Mouse (Mus musculus) forebrain, embryonic 14.5 days (tissue): ENCODE data around the gene Olfr652. TPM values are rescaled to one million over a fixed set of nuclear protein-coding genes. Genes with fewer than 3 reads are reported as not detected.

Experiments
- ATAC-seq: fragments of 200-750 bp; cut with Nextera tagmentation; 2 replicates; pipeline ENCODE4 v1.8.0; 2017; ENCODE audit warnings: mild to moderate bottlenecking, moderate library complexity
- DNase-seq: peaks from one replicate; pipeline ENCODE4 v3.0.0-alpha.2; 2015; ENCODE audit warnings: low spot score
- H3K27ac ChIP-seq: fragments of 300-500 bp; sonication (generic); 2 replicates; pipeline ENCODE4 v1.5.1; 2014; ENCODE audit warnings: low read depth, mild to moderate bottlenecking, control low read depth, low read length, moderate library complexity
- H3K27me3 ChIP-seq: fragments of 300-500 bp; sonication (generic); replicated peaks from 2 replicates; pipeline ENCODE4 v1.6.1; 2014; ENCODE audit warnings: low read length, control low read depth, mixed read lengths; ENCODE audit not compliant: control insufficient read depth, insufficient read depth
- H3K36me3 ChIP-seq: fragments of 300-500 bp; sonication (generic); 2 replicates; pipeline ENCODE4 v1.6.1; 2014; ENCODE audit warnings: low read length, control low read depth; ENCODE audit not compliant: control insufficient read depth, insufficient read depth
- H3K4me1 ChIP-seq: fragments of 300-500 bp; sonication (generic); 2 replicates; pipeline ENCODE4 v1.6.1; 2014; ENCODE audit warnings: antibody characterized with exemption, low read length, control low read depth; ENCODE audit not compliant: control insufficient read depth, insufficient read depth
- H3K4me2 ChIP-seq: fragments of 300-500 bp; sonication (generic); 2 replicates; pipeline ENCODE4 v1.6.1; 2014; ENCODE audit warnings: mild to moderate bottlenecking, control low read depth, low read length
- H3K4me3 ChIP-seq: fragments of 300-500 bp; sonication (generic); 2 replicates; pipeline ENCODE4 v1.5.1; 2014; ENCODE audit warnings: low read depth, low read length, control low read depth
- H3K9ac ChIP-seq: fragments of 300-500 bp; sonication (generic); 2 replicates; pipeline ENCODE4 v1.6.1; 2014; ENCODE audit warnings: mild to moderate bottlenecking, low read length, control low read depth, moderate library complexity
- H3K9me3 ChIP-seq: fragments of 300-500 bp; sonication (generic); replicated peaks from 2 replicates; pipeline ENCODE4 v1.6.1; 2016; ENCODE audit warnings: low read length, control low read depth, mixed read lengths; ENCODE audit not compliant: control insufficient read depth
- WGBS: fragments of 180-500 bp; shearing (Covaris S2); extraction: QIAGEN DNeasy Blood & Tissue Kit; methylation state at CpG from one replicate; pipeline ENCODE4 v1.1.7; 2014; 5-methylcytosine and 5-hydroxymethylcytosine counted together
- polyA plus RNA-seq: library from polyadenylated mRNA; unstranded; fragments of >200 nt; fragmentation: Nextera tagmentation; extraction: Ambion mirVana; gene quantifications from 2 replicates; pipeline ENCODE4 v1.2.1, GENCODE M21; 2014

Olfr652 gene
- not detected in 2 replicates for polyA plus RNA-seq

GRCm38 (mm10) chr7:104560601-104561000 lies at the start of gene Olfr652:
Gene Olfr652 (plus strand): TSS chr7:104560901.
- H3K36me3 ChIP-seq = no peaks in the 10 kb centered on the region
- no peaks in the 10 kb centered on the region for H3K27me3 ChIP-seq
- no peak within 1 kb of the TSS for H3K27ac ChIP-seq
- no peak within 1 kb of the TSS for H3K4me3 ChIP-seq
- H3K9ac ChIP-seq = no peak within 1 kb of the TSS
- no peak within 1 kb of the TSS for H3K4me2 ChIP-seq
- no peaks in the 10 kb centered on the region for H3K4me1 ChIP-seq
- H3K9me3 ChIP-seq = no peaks in the 10 kb centered on the region
- DNase-seq = no peak
- no peak for ATAC-seq

- DNase-seq = no peak
- Histone ChIP-seq H3K9me3 (no peaks in the 10 kb centered on the region), H3K27ac (no peak within 1 kb of the TSS), H3K36me3 (no peaks in the 10 kb centered on the region), H3K27me3 (no peaks in the 10 kb centered on the region), H3K9ac (no peak within 1 kb of the TSS), H3K4me1 (no peaks in the 10 kb centered on the region), H3K4me3 (no peak within 1 kb of the TSS), H3K4me2 (no peak within 1 kb of the TSS)
- 69% methylated on average over 5 of the region's 5 CpGs for WGBS
- ATAC-seq = no peak
Observed at GRCm38 (mm10) chr7:104549833-104550232, 10.9 kb upstream of the Olfr652 start, which contains the start of gene Olfr651. Gene Olfr651 (plus strand): TSS chr7:104550133.

GRCm38 (mm10) chr7:104552700-104553099 lies 8.0 kb upstream of the Olfr652 start:
- Histone ChIP-seq H3K27ac (no peak overlapping the region), H3K4me3 (no peak overlapping the region), H3K9me3 (no peaks in the 10 kb centered on the region), H3K4me2 (no peak overlapping the region), H3K36me3 (no peaks in the 10 kb centered on the region), H3K4me1 (no peaks in the 10 kb centered on the region), H3K27me3 (no peaks in the 10 kb centered on the region), H3K9ac (no peak overlapping the region)
- ATAC-seq (no peak), DNase-seq (no peak)
- 80% methylated on average over 1 of the region's 1 CpGs for WGBS

GRCm38 (mm10) chr7:104577014-104577413 lies 16.3 kb downstream of the Olfr652 start, which contains the start of gene Olfr653:
Gene Olfr653 (plus strand): TSS chr7:104577314.
- Histone ChIP-seq H3K9me3 (no peaks in the 10 kb centered on the region), H3K27ac (no peak within 1 kb of the TSS), H3K27me3 (no peaks in the 10 kb centered on the region), H3K4me3 (no peak within 1 kb of the TSS), H3K4me1 (no peaks in the 10 kb centered on the region), H3K9ac (no peak within 1 kb of the TSS), H3K36me3 (no peaks in the 10 kb centered on the region), H3K4me2 (no peak within 1 kb of the TSS)
- ATAC-seq (no peak), DNase-seq (no peak)
- WGBS = 78% methylated on average over 2 of the region's 2 CpGs

GRCm38 (mm10) chr7:104580846-104581245 lies 20.1 kb downstream of the Olfr652 start:
- Histone ChIP-seq H3K9ac (no peak overlapping the region), H3K4me2 (no peak overlapping the region), H3K27me3 (no peaks in the 10 kb centered on the region), H3K9me3 (no peaks in the 10 kb centered on the region), H3K36me3 (no peaks in the 10 kb centered on the region), H3K27ac (no peak overlapping the region), H3K4me1 (no peaks in the 10 kb centered on the region), H3K4me3 (no peak overlapping the region)
- DNase-seq (no peak), ATAC-seq (no peak)
- 94% methylated on average over 4 of the region's 4 CpGs for WGBS

- H3K27ac ChIP-seq = no peak overlapping the region
- no peaks in the 10 kb centered on the region for H3K4me1 ChIP-seq
- H3K9ac ChIP-seq = no peak overlapping the region
- DNase-seq (no peak), ATAC-seq (no peak)
- no peaks in the 10 kb centered on the region for H3K36me3 ChIP-seq
- no peaks in the 10 kb centered on the region for H3K9me3 ChIP-seq
- no peak overlapping the region for H3K4me3 ChIP-seq
- H3K27me3 ChIP-seq = no peaks in the 10 kb centered on the region
- no peak overlapping the region for H3K4me2 ChIP-seq
- WGBS = 91% methylated on average over 4 of the region's 4 CpGs
Observed at GRCm38 (mm10) chr7:104581429-104581828, 20.7 kb downstream of the Olfr652 start.

GRCm38 (mm10) chr7:104586725-104587124 lies 26.0 kb downstream of the Olfr652 start, which contains the start of gene Olfr654:
Gene Olfr654 (plus strand): TSS chr7:104587025.
- no peaks in the 10 kb centered on the region for H3K36me3 ChIP-seq
- WGBS = 93% methylated on average over 4 of the region's 4 CpGs
- no peak within 1 kb of the TSS for H3K4me3 ChIP-seq
- no peak within 1 kb of the TSS for H3K9ac ChIP-seq
- DNase-seq = no peak
- H3K27ac ChIP-seq = no peak within 1 kb of the TSS
- H3K27me3 ChIP-seq = no peaks in the 10 kb centered on the region
- H3K9me3 ChIP-seq = no peaks in the 10 kb centered on the region
- H3K4me2 ChIP-seq = no peak within 1 kb of the TSS
- no peak for ATAC-seq
- H3K4me1 ChIP-seq = no peaks in the 10 kb centered on the region

GRCm38 (mm10) chr7:104588274-104588673 lies 27.6 kb downstream of the Olfr652 start:
- H3K4me3 ChIP-seq = no peak overlapping the region
- no peaks in the 10 kb centered on the region for H3K4me1 ChIP-seq
- H3K27ac ChIP-seq = no peak overlapping the region
- WGBS = 84% methylated on average over 5 of the region's 5 CpGs
- DNase-seq (no peak), ATAC-seq (no peak)
- no peaks in the 10 kb centered on the region for H3K27me3 ChIP-seq
- no peak overlapping the region for H3K4me2 ChIP-seq
- H3K36me3 ChIP-seq = no peaks in the 10 kb centered on the region
- no peak overlapping the region for H3K9ac ChIP-seq
- H3K9me3 ChIP-seq = no peaks in the 10 kb centered on the region

- Histone ChIP-seq H3K4me3 (no peak within 1 kb of the TSS), H3K27ac (no peak within 1 kb of the TSS), H3K36me3 (no peaks in the 10 kb centered on the region), H3K9me3 (no peaks in the 10 kb centered on the region), H3K4me1 (no peaks in the 10 kb centered on the region), H3K9ac (no peak within 1 kb of the TSS), H3K27me3 (no peaks in the 10 kb centered on the region), H3K4me2 (no peak within 1 kb of the TSS)
- ATAC-seq (no peak), DNase-seq (no peak)
- WGBS = 80% methylated on average over 2 of the region's 2 CpGs
Observed at GRCm38 (mm10) chr7:104601679-104602078, 41.0 kb downstream of the Olfr652 start, which contains the start of gene Olfr655. Gene Olfr655 (minus strand): TSS chr7:104601779.
